Mouse (Mus musculus): ENCODE data around the gene Il17c.

DNA sequence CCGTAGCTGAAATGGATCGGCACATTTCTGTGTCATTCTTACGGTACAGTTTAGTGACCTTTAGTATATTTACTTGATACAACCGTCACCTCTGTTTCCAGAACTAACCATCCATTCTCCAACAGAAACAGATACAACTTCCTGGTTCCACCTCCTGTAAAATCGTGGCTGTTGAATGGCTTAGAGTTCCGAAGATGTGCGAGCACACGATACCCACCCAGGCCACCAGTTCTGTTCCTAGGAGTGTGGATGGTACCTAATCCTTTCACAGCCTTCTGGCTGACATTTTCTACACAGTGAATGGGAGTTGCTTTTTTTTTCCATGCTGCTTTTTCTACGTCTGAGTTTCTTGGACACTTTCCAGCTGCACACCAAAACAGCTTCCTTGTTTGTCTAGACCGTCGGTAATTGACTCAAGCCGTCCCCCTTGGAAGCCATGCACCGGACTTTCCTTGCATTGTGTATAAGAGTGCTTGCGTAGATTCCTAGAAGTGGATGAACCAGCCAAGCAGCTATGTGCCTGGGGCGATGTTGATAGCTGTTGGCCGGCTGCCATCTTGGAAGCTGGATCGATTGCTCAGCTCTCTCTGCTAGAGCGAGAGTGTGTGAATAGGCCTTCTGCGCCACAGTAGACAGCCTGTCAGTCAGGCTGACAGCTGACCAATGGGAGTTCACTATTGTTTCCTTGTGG is 22.4 kb downstream of the Il17c start:
- no peak for TF ChIP-seq POLR2A (IDR thresholded peaks at IDR 0.05; ENCODE audit: borderline replicate concordance, control insufficient read depth, low read depth, low read length)
- TF ChIP-seq CTCF (IDR thresholded peaks at IDR 0.05; ENCODE audit: control insufficient read depth, insufficient read depth, low read length), result no peak
